Mouse (Mus musculus) NIH3T3 (cell line): ENCODE measurements around the gene Fbxo47.
"Not testable (repeated sequence)": the region's sequence is repeated elsewhere in the genome, so short reads cannot be mapped to it uniquely, and the experiment has no call there.

Experiments
- DNase-seq: peaks from one replicate; pipeline ENCODE4 v3.0.0-alpha.2; 2012; ENCODE audit warnings: low read depth

Fbxo47 gene

DNA sequence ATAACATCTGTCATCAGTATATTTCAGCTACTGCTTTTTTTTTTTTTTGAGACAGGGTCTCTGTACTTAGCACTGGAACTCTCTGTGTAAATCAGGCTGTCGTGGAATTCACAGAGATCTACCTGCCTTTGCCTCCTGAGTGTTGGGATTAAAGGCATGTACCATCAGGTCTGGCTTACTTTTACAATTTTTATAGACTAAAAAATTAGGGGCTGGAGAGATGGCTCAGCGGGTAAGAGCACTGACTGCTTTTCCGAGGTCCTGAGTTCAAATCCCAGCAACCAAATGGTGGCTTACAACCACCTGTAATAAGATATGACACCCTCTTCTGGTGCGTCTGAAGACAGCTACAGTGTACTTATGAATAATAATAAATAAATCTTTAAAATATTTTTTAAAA is 3.6 kb downstream of the Fbxo47 start:
- DNase-seq = no peak

DNA sequence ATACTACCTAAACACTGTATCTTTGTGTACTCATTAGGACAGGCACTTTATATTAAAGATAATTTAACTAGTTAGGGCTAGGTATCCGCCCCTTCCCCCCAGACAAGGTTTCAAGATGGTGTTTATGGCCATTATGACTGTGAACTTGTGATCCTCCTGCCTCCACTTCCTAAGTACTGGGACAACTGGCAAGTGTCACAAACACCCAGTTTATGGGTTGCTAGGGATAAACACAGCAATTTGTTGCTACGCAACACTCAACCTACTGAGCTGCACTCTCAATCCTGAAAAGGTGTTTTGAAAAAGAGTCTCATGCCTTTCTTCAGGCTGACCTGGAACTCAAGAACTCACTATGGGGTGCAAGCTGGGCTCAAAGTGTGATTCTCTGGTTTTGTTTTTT is 6.6 kb downstream of the Fbxo47 start:
- DNase-seq = no peak

DNA sequence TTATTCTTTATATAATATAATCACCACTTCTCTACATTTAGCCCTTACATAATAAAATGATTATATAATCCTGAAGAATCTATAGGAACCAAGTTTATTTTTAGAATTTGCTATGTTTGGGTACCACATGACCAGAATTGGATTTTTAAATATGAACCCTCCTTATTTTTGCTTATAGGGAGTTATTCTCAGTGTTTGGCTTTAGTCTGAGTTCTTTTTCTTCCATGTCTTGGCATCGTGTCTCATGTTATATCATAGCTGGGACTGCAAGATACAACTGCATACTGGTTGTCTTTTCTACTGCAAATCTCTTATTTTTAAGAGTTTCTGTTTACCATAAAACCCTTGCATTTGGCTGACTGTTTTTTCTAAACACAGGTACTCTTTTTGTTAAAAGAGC is 9.6 kb downstream of the Fbxo47 start:
- no peak for DNase-seq

DNA sequence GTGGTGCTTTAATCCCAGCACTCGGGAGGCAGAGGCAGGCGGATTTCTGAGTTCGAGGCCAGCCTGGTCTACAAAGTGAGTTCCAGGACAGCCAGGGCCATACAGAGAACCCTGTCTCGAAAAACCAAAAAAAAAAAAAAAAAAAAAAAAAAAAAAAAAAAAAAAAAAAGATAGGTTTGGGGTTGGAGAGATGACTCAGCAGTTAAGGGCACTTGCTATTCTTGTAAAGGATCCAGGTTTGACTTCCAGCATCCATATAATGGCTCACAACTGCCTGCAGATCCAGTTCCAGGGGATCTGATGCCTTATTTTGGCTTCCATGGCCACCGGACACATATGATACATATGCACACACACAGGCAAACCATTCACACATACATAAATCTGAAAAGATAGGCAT is 11.6 kb downstream of the Fbxo47 start:
- DNase-seq = peak; percentile 22

GRCm38 (mm10) chr11:97867591-97867990 is 16.4 kb downstream of the Fbxo47 start:
- no peak for DNase-seq

- no peak for DNase-seq
Observed at GRCm38 (mm10) chr11:97866091-97866888, 17.7 kb downstream of the Fbxo47 start.

- DNase-seq = no peak
Observed at GRCm38 (mm10) chr11:97865421-97865820, 18.5 kb downstream of the Fbxo47 start.

DNA sequence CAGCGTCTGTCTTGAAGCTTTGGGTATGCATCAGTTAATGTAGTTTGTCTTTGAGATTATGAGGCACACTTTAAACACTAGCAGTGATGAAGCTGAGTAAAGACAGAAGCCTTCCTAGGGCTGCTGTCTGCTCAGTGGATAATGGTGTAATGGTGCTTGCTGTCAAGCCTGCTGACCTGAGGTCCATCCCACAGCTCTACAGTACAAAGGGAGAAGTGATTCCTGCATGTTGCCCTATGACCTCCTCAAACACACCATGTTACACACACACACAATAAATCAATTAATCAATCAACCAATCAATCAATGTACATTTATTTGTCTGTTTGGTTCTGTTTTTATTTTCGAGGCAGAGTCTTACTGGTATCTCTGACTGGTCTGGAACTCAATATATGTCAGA is 21.8 kb downstream of the Fbxo47 start:
- DNase-seq = no peak

DNA sequence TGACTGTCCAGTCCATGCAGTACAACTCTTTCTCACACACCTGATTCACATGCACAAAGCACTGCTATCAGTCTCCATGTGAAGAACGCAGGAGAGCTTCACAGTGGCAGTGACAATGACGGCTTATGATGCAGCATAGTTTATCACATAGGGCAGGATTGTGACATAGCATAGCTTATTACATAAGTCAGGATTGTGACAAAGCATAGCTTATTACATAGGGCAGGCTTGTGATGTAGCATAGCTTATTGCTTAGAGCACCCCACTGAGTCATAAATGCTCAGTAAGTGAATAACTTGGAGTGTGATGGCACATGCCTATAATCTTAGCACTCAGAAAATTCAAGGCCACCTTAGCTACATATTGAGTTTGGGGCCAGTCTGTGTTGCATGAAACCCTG is 28.5 kb downstream of the Fbxo47 start:
- peak; percentile 14 for DNase-seq

DNA sequence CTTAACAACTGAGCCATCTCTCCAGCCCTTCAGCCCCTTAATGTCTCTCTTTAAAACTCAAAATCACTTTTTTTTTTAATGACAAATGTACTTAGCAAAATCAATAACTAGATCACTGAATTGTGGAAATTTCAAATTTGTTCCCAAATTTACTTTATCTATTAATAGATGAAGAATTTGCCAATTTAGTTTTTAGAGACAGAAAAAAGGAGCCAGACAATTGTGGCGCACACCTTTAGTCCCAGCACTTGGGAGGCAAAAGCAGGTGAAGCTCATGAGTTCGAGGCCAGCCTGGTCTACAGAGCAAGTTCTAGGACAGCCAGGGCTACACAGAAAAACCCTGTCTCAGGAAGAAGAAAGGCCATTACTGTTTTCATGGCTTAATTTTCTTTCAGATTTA is 32.4 kb downstream of the Fbxo47 start:
- DNase-seq = no peak

GRCm38 (mm10) chr11:97850367-97850766 is 33.6 kb downstream of the Fbxo47 start:
- no peak for DNase-seq

DNA sequence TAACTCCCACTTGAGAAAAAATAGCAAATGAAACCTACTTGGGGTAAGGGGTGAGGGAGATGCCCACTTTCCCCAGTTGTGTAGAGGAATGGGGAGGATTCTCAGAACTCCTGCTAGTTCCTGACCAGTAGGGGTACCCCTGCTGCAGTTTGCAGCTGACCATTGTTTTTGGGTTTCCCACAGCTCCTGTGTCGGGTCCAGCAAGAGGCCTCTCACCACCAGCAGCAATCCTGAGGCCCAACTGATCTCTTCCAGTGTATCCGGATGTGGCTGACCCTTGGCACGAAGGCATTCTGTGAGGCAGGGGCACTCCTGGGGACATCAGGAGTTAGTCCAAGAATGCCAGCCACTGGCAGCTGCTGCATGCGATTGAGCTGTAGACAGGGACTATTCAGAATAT is 42.0 kb downstream of the Fbxo47 start:
- no peak for DNase-seq

- peak; percentile 83 for DNase-seq
Observed at GRCm38 (mm10) chr11:97840991-97841661, 42.8 kb downstream of the Fbxo47 start.

- DNase-seq = peak; percentile 57
Observed at GRCm38 (mm10) chr11:97840539-97840954, 43.4 kb downstream of the Fbxo47 start, which contains the start of gene B230217C12Rik. B230217C12Rik (plus strand) TSS chr11:97840780.

DNA sequence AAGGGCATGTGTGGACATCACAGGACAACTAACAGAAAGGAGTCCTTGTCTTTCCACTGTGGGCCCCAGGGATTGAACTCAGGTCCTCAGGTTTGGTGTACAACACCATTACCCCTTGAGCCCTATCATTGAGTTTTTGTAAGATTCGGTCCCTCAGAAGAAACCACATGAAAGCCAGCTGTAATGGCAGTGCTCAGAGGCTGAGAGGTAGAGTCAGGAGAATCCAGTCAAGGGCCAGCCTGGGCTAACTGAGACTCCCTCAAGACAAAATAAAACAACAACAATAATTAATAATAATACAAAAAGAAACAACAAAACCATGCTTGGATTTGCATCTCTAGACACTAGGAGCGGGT is 43.8 kb downstream of the Fbxo47 start:
- no peak for DNase-seq

DNA sequence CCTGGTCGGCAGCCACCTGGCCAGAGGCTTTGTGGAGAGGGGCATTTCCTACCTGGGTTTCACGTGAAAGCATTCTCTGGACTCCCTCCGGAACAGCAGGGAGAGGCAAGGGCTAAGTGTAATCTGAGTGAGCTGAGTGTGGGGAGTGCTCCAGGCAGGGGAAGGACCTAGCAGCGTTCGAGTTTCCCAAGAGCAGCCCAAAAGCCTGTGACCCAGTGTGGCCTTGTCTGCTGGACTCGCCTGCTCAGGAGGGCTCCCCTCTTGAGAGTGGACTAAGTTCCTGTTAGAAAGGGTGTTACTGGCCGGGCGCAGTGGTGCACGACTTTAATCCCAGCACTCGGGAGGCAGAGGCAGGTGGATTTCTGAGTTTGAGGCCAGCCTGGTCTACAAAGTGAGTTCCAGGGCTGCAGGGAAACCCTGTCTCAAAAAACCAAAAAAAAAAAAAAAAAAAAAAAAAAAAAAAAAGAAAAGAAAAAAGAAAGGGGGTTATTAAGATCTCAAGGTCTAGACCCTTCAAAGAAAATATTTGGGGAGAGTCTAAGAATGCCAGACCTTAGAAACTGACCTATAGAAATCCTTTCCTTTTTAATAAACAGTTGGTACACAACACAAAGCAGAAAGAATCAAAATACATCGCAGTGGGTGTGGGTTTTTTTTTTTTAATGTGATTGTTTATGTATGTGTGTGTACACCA is 44.4 kb downstream of the Fbxo47 start:
- DNase-seq = no peak

GRCm38 (mm10) chr11:97838779-97839440 is 45.0 kb downstream of the Fbxo47 start:
- no peak for DNase-seq

- no peak for DNase-seq
Observed at GRCm38 (mm10) chr11:97837641-97838149, 46.3 kb downstream of the Fbxo47 start.

- not testable (repeated sequence) for DNase-seq
Observed at GRCm38 (mm10) chr11:97837051-97837450, 46.9 kb downstream of the Fbxo47 start.

DNA sequence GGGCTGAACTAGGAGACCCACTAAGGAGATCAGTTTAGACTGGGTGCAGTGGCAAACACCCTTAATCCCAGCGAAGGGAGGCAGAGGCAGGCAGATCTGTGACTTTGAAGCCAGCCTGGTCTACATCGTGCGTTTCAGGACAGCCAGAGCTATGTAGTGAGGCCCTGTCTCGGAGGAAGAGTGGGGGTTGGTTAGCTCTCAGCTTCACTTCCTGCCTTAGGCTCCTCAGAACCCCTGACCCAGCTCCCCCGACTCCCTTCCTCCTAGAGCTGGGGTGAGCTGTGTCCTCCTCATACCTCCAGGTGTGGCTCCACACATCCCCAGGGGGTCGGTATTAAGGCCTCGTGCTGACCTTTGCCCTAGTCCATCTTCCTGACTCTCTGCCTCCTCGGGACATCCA is 47.4 kb downstream of the Fbxo47 start:
- no peak for DNase-seq

DNA sequence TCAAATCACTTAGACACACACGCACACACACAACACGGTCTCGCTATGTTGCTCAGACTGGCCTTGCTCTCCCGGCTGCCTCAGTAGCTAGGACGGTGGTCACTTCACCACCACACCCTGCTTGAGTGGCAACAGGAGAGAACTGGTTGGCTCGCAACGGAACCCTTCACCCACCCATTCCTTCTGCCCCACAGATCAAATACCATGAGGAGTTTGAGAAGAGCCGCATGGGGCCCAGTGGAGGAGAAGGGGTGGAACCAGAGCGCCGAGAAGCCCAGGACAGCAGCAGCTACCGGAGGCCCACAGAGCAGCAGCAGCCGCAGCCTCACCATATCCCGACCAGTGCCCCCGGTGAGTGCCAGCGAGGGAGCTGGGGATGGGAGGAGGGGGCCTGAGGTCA is 50.6 kb downstream of the Fbxo47 start:
- no peak for DNase-seq

- DNase-seq = no peak
Observed at GRCm38 (mm10) chr11:97832001-97832400, 52.0 kb downstream of the Fbxo47 start.
